Mouse (Mus musculus): ENCODE data around the gene Prr12. TPM values are rescaled to one million over a fixed set of nuclear protein-coding genes. Genes with fewer than 3 reads are reported as not detected.

Prr12 gene
- polyA plus RNA-seq, 1 experiment: 14.3 TPM

GRCm38 (mm10) chr7:45043307-45043706, 9.4 kb downstream of the Prr12 start:
- 89% methylated on average over 14 of the region's 14 CpGs for WGBS

GRCm38 (mm10) chr7:45040851-45041250, 11.8 kb downstream of the Prr12 start:
- WGBS: 87% methylated on average over 9 of the region's 9 CpGs
- Histone ChIP-seq H3K4me1 (ENCODE audit: control insufficient read depth, insufficient read depth, low read length) (no peaks in the 10 kb centered on the region), H3K27ac (ENCODE audit: control insufficient read depth, insufficient read depth, low read depth, low read length, poor library complexity) (no peak overlapping the region), H3K4me3 (replicated peaks; ENCODE audit: control insufficient read depth, low read depth, low read length) (no peak overlapping the region)
- TF ChIP-seq POLR2A (IDR thresholded peaks at IDR 0.05; ENCODE audit: borderline replicate concordance, control insufficient read depth, low read depth, low read length): no peak
- no peak for TF ChIP-seq CTCF (IDR thresholded peaks at IDR 0.05; ENCODE audit: control insufficient read depth, insufficient read depth, low read length)

More at GRCm38 (mm10) chr7:45043307-45043706, 9.4 kb downstream of the Prr12 start:
- Histone ChIP-seq H3K4me3 (replicated peaks; ENCODE audit: control insufficient read depth, low read depth, low read length) (no peak overlapping the region), H3K4me1 (ENCODE audit: control insufficient read depth, insufficient read depth, low read length) (no peaks in the 10 kb centered on the region), H3K27ac (ENCODE audit: control insufficient read depth, insufficient read depth, low read depth, low read length, poor library complexity) (no peak overlapping the region)
- TF ChIP-seq POLR2A (IDR thresholded peaks at IDR 0.05; ENCODE audit: borderline replicate concordance, control insufficient read depth, low read depth, low read length) (no peak), CTCF (IDR thresholded peaks at IDR 0.05; ENCODE audit: control insufficient read depth, insufficient read depth, low read length) (no peak)

- Histone ChIP-seq H3K27ac (ENCODE audit: control insufficient read depth, insufficient read depth, low read depth, low read length, poor library complexity) (no peak overlapping the region), H3K4me1 (ENCODE audit: control insufficient read depth, insufficient read depth, low read length) (no peaks in the 10 kb centered on the region), H3K4me3 (replicated peaks; ENCODE audit: control insufficient read depth, low read depth, low read length) (no peak overlapping the region)
- 93% methylated on average over 9 of the region's 9 CpGs for WGBS
- no peak for TF ChIP-seq POLR2A (IDR thresholded peaks at IDR 0.05; ENCODE audit: borderline replicate concordance, control insufficient read depth, low read depth, low read length)
Observed at GRCm38 (mm10) chr7:45038411-45038810, 14.3 kb downstream of the Prr12 start.

- Histone ChIP-seq H3K4me3 (replicated peaks; ENCODE audit: control insufficient read depth, low read depth, low read length) (no peak overlapping the region), H3K27ac (ENCODE audit: control insufficient read depth, insufficient read depth, low read depth, low read length, poor library complexity) (no peak overlapping the region), H3K4me1 (ENCODE audit: control insufficient read depth, insufficient read depth, low read length) (no peaks in the 10 kb centered on the region)
- TF ChIP-seq CTCF (IDR thresholded peaks at IDR 0.05; ENCODE audit: control insufficient read depth, insufficient read depth, low read length) (peak; percentile 85), POLR2A (IDR thresholded peaks at IDR 0.05; ENCODE audit: borderline replicate concordance, control insufficient read depth, low read depth, low read length) (no peak)
- 58% methylated on average over 7 of the region's 7 CpGs for WGBS
Observed at GRCm38 (mm10) chr7:45037720-45038361, 14.8 kb downstream of the Prr12 start.

GRCm38 (mm10) chr7:45036702-45037101, 16.0 kb downstream of the Prr12 start:
- Histone ChIP-seq H3K27ac (ENCODE audit: control insufficient read depth, insufficient read depth, low read depth, low read length, poor library complexity) (no peak overlapping the region), H3K4me3 (replicated peaks; ENCODE audit: control insufficient read depth, low read depth, low read length) (no peak overlapping the region), H3K4me1 (ENCODE audit: control insufficient read depth, insufficient read depth, low read length) (no peaks in the 10 kb centered on the region)
- WGBS: 93% methylated on average over 11 of the region's 11 CpGs
- TF ChIP-seq POLR2A (IDR thresholded peaks at IDR 0.05; ENCODE audit: borderline replicate concordance, control insufficient read depth, low read depth, low read length) (no peak), CTCF (IDR thresholded peaks at IDR 0.05; ENCODE audit: control insufficient read depth, insufficient read depth, low read length) (no peak)

- H3K4me1 ChIP-seq (ENCODE audit: control insufficient read depth, insufficient read depth, low read length): no peaks in the 10 kb centered on the region
- WGBS: 72% methylated on average over 3 of the region's 3 CpGs
- TF ChIP-seq CTCF (IDR thresholded peaks at IDR 0.05; ENCODE audit: control insufficient read depth, insufficient read depth, low read length) (no peak), POLR2A (IDR thresholded peaks at IDR 0.05; ENCODE audit: borderline replicate concordance, control insufficient read depth, low read depth, low read length) (no peak)
- no peak overlapping the region for H3K27ac ChIP-seq (ENCODE audit: control insufficient read depth, insufficient read depth, low read depth, low read length, poor library complexity)
- no peak overlapping the region for H3K4me3 ChIP-seq (replicated peaks; ENCODE audit: control insufficient read depth, low read depth, low read length)
Observed at GRCm38 (mm10) chr7:45035631-45036030, 17.1 kb downstream of the Prr12 start.

GRCm38 (mm10) chr7:45033722-45034359, 18.8 kb downstream of the Prr12 start:
- Histone ChIP-seq H3K4me3 (replicated peaks; ENCODE audit: control insufficient read depth, low read depth, low read length) (no peak overlapping the region), H3K27ac (ENCODE audit: control insufficient read depth, insufficient read depth, low read depth, low read length, poor library complexity) (no peak overlapping the region), H3K4me1 (ENCODE audit: control insufficient read depth, insufficient read depth, low read length) (no peaks in the 10 kb centered on the region)
- TF ChIP-seq CTCF (IDR thresholded peaks at IDR 0.05; ENCODE audit: control insufficient read depth, insufficient read depth, low read length): no peak
- no peak; the same call in 1 of the 2 replicates for TF ChIP-seq POLR2A (IDR thresholded peaks at IDR 0.05; ENCODE audit: borderline replicate concordance, control insufficient read depth, low read depth, low read length)
- 89% methylated on average over 19 of the region's 19 CpGs for WGBS

- Histone ChIP-seq H3K4me1 (ENCODE audit: control insufficient read depth, insufficient read depth, low read length) (no peaks in the 10 kb centered on the region), H3K4me3 (replicated peaks; ENCODE audit: control insufficient read depth, low read depth, low read length) (no peak overlapping the region), H3K27ac (ENCODE audit: control insufficient read depth, insufficient read depth, low read depth, low read length, poor library complexity) (no peak overlapping the region)
- TF ChIP-seq POLR2A (IDR thresholded peaks at IDR 0.05; ENCODE audit: borderline replicate concordance, control insufficient read depth, low read depth, low read length): no peak
- no peak for TF ChIP-seq CTCF (IDR thresholded peaks at IDR 0.05; ENCODE audit: control insufficient read depth, insufficient read depth, low read length)
- WGBS: 95% methylated on average over 8 of the region's 8 CpGs
Observed at GRCm38 (mm10) chr7:45030857-45031256, 21.8 kb downstream of the Prr12 start.
